Mouse (Mus musculus): Measurements from ENCODE around the gene Ube2v1. TPM values are rescaled to one million over a fixed set of nuclear protein-coding genes. Genes with fewer than 3 reads are reported as not detected.

Ube2v1 gene
- polyA plus RNA-seq, 1 experiment, result 89.8 TPM

- Histone ChIP-seq H3K36me3 (ENCODE audit: control insufficient read depth, insufficient read depth, low read length) (peaks cover 7% of the 10 kb centered on the region; the same call in 1 of the 2 replicates), H3K4me1 (ENCODE audit: control insufficient read depth, insufficient read depth, insufficient read length, low read length) (peaks cover 35% of the 10 kb centered on the region), H3K27me3 (ENCODE audit: control insufficient read depth, insufficient read depth, low read length) (no peaks in the 10 kb centered on the region), H3K4me3 (ENCODE audit: low read depth, low read length) (peak overlapping the region; percentile 86), H3K27ac (ENCODE audit: insufficient read depth, low read depth, low read length) (no peak overlapping the region)
- no peak for TF ChIP-seq CTCF (IDR thresholded peaks at IDR 0.05; ENCODE audit: extremely low read depth, insufficient read length, insufficient replicate concordance, low read depth, low read length)
- TF ChIP-seq POLR2A (IDR thresholded peaks at IDR 0.05; ENCODE audit: low read depth, low read length), result no peak
- under 1% methylated on average over 31 of the region's 31 CpGs for WGBS
These were observed 709 bp downstream of the Ube2v1 start for GRCm38 (mm10) chr2:167631181-167631590.

- peaks cover 35% of the 10 kb centered on the region for H3K4me1 ChIP-seq (ENCODE audit: control insufficient read depth, insufficient read depth, insufficient read length, low read length)
- H3K27me3 ChIP-seq (ENCODE audit: control insufficient read depth, insufficient read depth, low read length), result no peaks in the 10 kb centered on the region
- H3K4me3 ChIP-seq (ENCODE audit: low read depth, low read length), result peak overlapping the region; percentile 86
- H3K27ac ChIP-seq (ENCODE audit: insufficient read depth, low read depth, low read length), result no peak overlapping the region
- TF ChIP-seq CTCF (IDR thresholded peaks at IDR 0.05; ENCODE audit: extremely low read depth, insufficient read length, insufficient replicate concordance, low read depth, low read length), result no peak
- no peak for TF ChIP-seq POLR2A (IDR thresholded peaks at IDR 0.05; ENCODE audit: low read depth, low read length)
- WGBS, result 54% methylated on average over 5 of the region's 5 CpGs
- H3K36me3 ChIP-seq (ENCODE audit: control insufficient read depth, insufficient read depth, low read length), result peaks cover 7% of the 10 kb centered on the region; the same call in 1 of the 2 replicates
These were observed 1.5 kb downstream of the Ube2v1 start for GRCm38 (mm10) chr2:167630421-167630820.

- Histone ChIP-seq H3K27ac (ENCODE audit: insufficient read depth, low read depth, low read length) (0 out of 2 replicates have a peak overlapping the region, but pooled peaks have one; percentile 0), H3K36me3 (ENCODE audit: control insufficient read depth, insufficient read depth, low read length) (peaks cover 7% of the 10 kb centered on the region; the same call in 1 of the 2 replicates), H3K4me1 (ENCODE audit: control insufficient read depth, insufficient read depth, insufficient read length, low read length) (peaks cover 35% of the 10 kb centered on the region), H3K27me3 (ENCODE audit: control insufficient read depth, insufficient read depth, low read length) (no peaks in the 10 kb centered on the region), H3K4me3 (ENCODE audit: low read depth, low read length) (no peak overlapping the region)
- WGBS, result 66% methylated on average over 11 of the region's 11 CpGs
- TF ChIP-seq CTCF (IDR thresholded peaks at IDR 0.05; ENCODE audit: extremely low read depth, insufficient read length, insufficient replicate concordance, low read depth, low read length), result no peak
- no peak for TF ChIP-seq POLR2A (IDR thresholded peaks at IDR 0.05; ENCODE audit: low read depth, low read length)
These were observed 2.2 kb downstream of the Ube2v1 start for GRCm38 (mm10) chr2:167629665-167630209.

GRCm38 (mm10) chr2:167628872-167629271, 3.0 kb downstream of the Ube2v1 start:
- no peak for TF ChIP-seq CTCF (IDR thresholded peaks at IDR 0.05; ENCODE audit: extremely low read depth, insufficient read length, insufficient replicate concordance, low read depth, low read length)
- TF ChIP-seq POLR2A (IDR thresholded peaks at IDR 0.05; ENCODE audit: low read depth, low read length), result no peak
- 9% methylated on average over 4 of the region's 4 CpGs for WGBS
- H3K27ac ChIP-seq (ENCODE audit: insufficient read depth, low read depth, low read length), result no peak overlapping the region; the same call in 1 of the 2 replicates

GRCm38 (mm10) chr2:167627019-167627418, 4.9 kb downstream of the Ube2v1 start:
- Histone ChIP-seq H3K36me3 (ENCODE audit: control insufficient read depth, insufficient read depth, low read length) (peaks cover 7% of the 10 kb centered on the region; the same call in 1 of the 2 replicates), H3K27ac (ENCODE audit: insufficient read depth, low read depth, low read length) (no peak overlapping the region), H3K4me3 (ENCODE audit: low read depth, low read length) (no peak overlapping the region), H3K27me3 (ENCODE audit: control insufficient read depth, insufficient read depth, low read length) (no peaks in the 10 kb centered on the region), H3K4me1 (ENCODE audit: control insufficient read depth, insufficient read depth, insufficient read length, low read length) (peaks cover 38% of the 10 kb centered on the region)
- TF ChIP-seq POLR2A (IDR thresholded peaks at IDR 0.05; ENCODE audit: low read depth, low read length) (no peak), CTCF (IDR thresholded peaks at IDR 0.05; ENCODE audit: extremely low read depth, insufficient read length, insufficient replicate concordance, low read depth, low read length) (no peak)
- WGBS, result 88% methylated on average over 7 of the region's 7 CpGs

More at GRCm38 (mm10) chr2:167628872-167629271, 3.0 kb downstream of the Ube2v1 start:
- H3K4me1 ChIP-seq (ENCODE audit: control insufficient read depth, insufficient read depth, insufficient read length, low read length), result peaks cover 34% of the 10 kb centered on the region
- no peak overlapping the region for H3K4me3 ChIP-seq (ENCODE audit: low read depth, low read length)
- no peaks in the 10 kb centered on the region for H3K27me3 ChIP-seq (ENCODE audit: control insufficient read depth, insufficient read depth, low read length)
- peaks cover 7% of the 10 kb centered on the region; the same call in 1 of the 2 replicates for H3K36me3 ChIP-seq (ENCODE audit: control insufficient read depth, insufficient read depth, low read length)

GRCm38 (mm10) chr2:167625670-167626069, 6.2 kb downstream of the Ube2v1 start:
- no peak overlapping the region for H3K27ac ChIP-seq (ENCODE audit: insufficient read depth, low read depth, low read length)

GRCm38 (mm10) chr2:167624368-167625075, 7.4 kb downstream of the Ube2v1 start:
- Histone ChIP-seq H3K4me3 (ENCODE audit: low read depth, low read length) (no peak overlapping the region), H3K27ac (ENCODE audit: insufficient read depth, low read depth, low read length) (no peak overlapping the region), H3K4me1 (ENCODE audit: control insufficient read depth, insufficient read depth, insufficient read length, low read length) (peaks cover 29% of the 10 kb centered on the region), H3K27me3 (ENCODE audit: control insufficient read depth, insufficient read depth, low read length) (no peaks in the 10 kb centered on the region), H3K36me3 (ENCODE audit: control insufficient read depth, insufficient read depth, low read length) (peaks cover 7% of the 10 kb centered on the region; the same call in 1 of the 2 replicates)
- no peak for TF ChIP-seq POLR2A (IDR thresholded peaks at IDR 0.05; ENCODE audit: low read depth, low read length)
- WGBS, result 86% methylated on average over 6 of the region's 6 CpGs

More at GRCm38 (mm10) chr2:167625670-167626069, 6.2 kb downstream of the Ube2v1 start:
- Histone ChIP-seq H3K4me1 (ENCODE audit: control insufficient read depth, insufficient read depth, insufficient read length, low read length) (peaks cover 41% of the 10 kb centered on the region), H3K36me3 (ENCODE audit: control insufficient read depth, insufficient read depth, low read length) (peaks cover 7% of the 10 kb centered on the region; the same call in 1 of the 2 replicates), H3K27me3 (ENCODE audit: control insufficient read depth, insufficient read depth, low read length) (no peaks in the 10 kb centered on the region), H3K4me3 (ENCODE audit: low read depth, low read length) (no peak overlapping the region)
- TF ChIP-seq CTCF (IDR thresholded peaks at IDR 0.05; ENCODE audit: extremely low read depth, insufficient read length, insufficient replicate concordance, low read depth, low read length) (no peak), POLR2A (IDR thresholded peaks at IDR 0.05; ENCODE audit: low read depth, low read length) (no peak)
- WGBS, result 69% methylated on average over 2 of the region's 2 CpGs
